Mouse (Mus musculus) layer of hippocampus, adult 2 months (tissue): ENCODE data around the gene Vsir. TPM values are rescaled to one million over a fixed set of nuclear protein-coding genes. Genes with fewer than 3 reads are reported as not detected.

Experiments
- DNase-seq, 2 experiments: peaks; one replicate each; pipeline ENCODE4 v3.0.0; 2022; ENCODE audit warnings: low spot score in 2 of 2
- H3K27ac ChIP-seq: fragments of 200-600 bp; 2 replicates; pipeline ENCODE4 v1.8.1; 2022
- H3K4me3 ChIP-seq: fragments of 200-600 bp; 2 replicates; pipeline ENCODE4 v1.8.1; 2022; ENCODE audit warnings: mild to moderate bottlenecking
- CTCF ChIP-seq: fragments of 200-600 bp; conservative IDR thresholded peaks from 2 replicates; pipeline ENCODE4 v1.8.1; 2022; ENCODE audit warnings: antibody characterized with exemption, mild to moderate bottlenecking, moderate library complexity
- total RNA-seq, 2 experiments: library from RNA; stranded (reverse); gene quantifications; 2 replicates each; pipeline ENCODE4 v1.2.3; 2021

Vsir gene
- total RNA-seq, 2 experiments from 2014 or later = 17.6 to 23.2 TPM

GRCm38 (mm10) chr10:60347768-60348610, 1.3 kb downstream of the Vsir start:
- H3K27ac ChIP-seq = peak overlapping the region; percentile 83; the same call in 1 of the 2 replicates
- no peak for DNase-seq
- peak overlapping the region; percentile 51 for H3K4me3 ChIP-seq
- no peak for TF ChIP-seq CTCF

GRCm38 (mm10) chr10:60349056-60349455, 2.4 kb downstream of the Vsir start:
- no peak overlapping the region; the same call in 1 of the 2 replicates for H3K4me3 ChIP-seq
- no peak for DNase-seq
- no peak for TF ChIP-seq CTCF
- H3K27ac ChIP-seq = peak overlapping the region; percentile 83; the same call in 1 of the 2 replicates

- H3K27ac ChIP-seq = peak overlapping the region; percentile 83; the same call in 1 of the 2 replicates
- DNase-seq = no peak
- TF ChIP-seq CTCF = no peak
- no peak overlapping the region; the same call in 1 of the 2 replicates for H3K4me3 ChIP-seq
Measured at GRCm38 (mm10) chr10:60349644-60350043, 3.0 kb downstream of the Vsir start.

GRCm38 (mm10) chr10:60350077-60350804, 3.6 kb downstream of the Vsir start:
- no peak for DNase-seq
- H3K4me3 ChIP-seq = peak overlapping the region; percentile 43
- no peak for TF ChIP-seq CTCF
- peak overlapping the region; percentile 83; the same call in 1 of the 2 replicates for H3K27ac ChIP-seq

- TF ChIP-seq CTCF = no peak
- DNase-seq = peak in 1 of 2 experiments; percentile 44
- Histone ChIP-seq H3K4me3 (peak overlapping the region; percentile 43), H3K27ac (no peak overlapping the region; the same call in 1 of the 2 replicates)
Measured at GRCm38 (mm10) chr10:60350805-60351167, 4.1 kb downstream of the Vsir start.

- no peak for DNase-seq
- TF ChIP-seq CTCF = no peak
- Histone ChIP-seq H3K27ac (0 out of 2 replicates have a peak overlapping the region, but pooled peaks have one; percentile 14), H3K4me3 (no peak overlapping the region; the same call in 1 of the 2 replicates)
Measured at GRCm38 (mm10) chr10:60351248-60351647, 4.6 kb downstream of the Vsir start.

GRCm38 (mm10) chr10:60351761-60352455, 5.3 kb downstream of the Vsir start:
- no peak for TF ChIP-seq CTCF
- 0 out of 2 replicates have a peak overlapping the region, but pooled peaks have one; percentile 14 for H3K27ac ChIP-seq
- no peak overlapping the region; the same call in 1 of the 2 replicates for H3K4me3 ChIP-seq
- DNase-seq = no peak

GRCm38 (mm10) chr10:60353241-60354002, 6.8 kb downstream of the Vsir start:
- TF ChIP-seq CTCF = no peak
- no peak for DNase-seq
- no peak overlapping the region for H3K27ac ChIP-seq
- no peak overlapping the region for H3K4me3 ChIP-seq

- no peak for DNase-seq
- TF ChIP-seq CTCF = no peak
- no peak overlapping the region for H3K4me3 ChIP-seq
- no peak overlapping the region for H3K27ac ChIP-seq
Measured at GRCm38 (mm10) chr10:60354003-60354325, 7.3 kb downstream of the Vsir start.

- Histone ChIP-seq H3K27ac (no peak overlapping the region), H3K4me3 (no peak overlapping the region)
- no peak for TF ChIP-seq CTCF
- DNase-seq = no peak
Measured at GRCm38 (mm10) chr10:60354881-60355677, 8.4 kb downstream of the Vsir start.

- no peak overlapping the region for H3K27ac ChIP-seq
- no peak for DNase-seq
- no peak for TF ChIP-seq CTCF
- no peak overlapping the region for H3K4me3 ChIP-seq
Measured at GRCm38 (mm10) chr10:60357441-60357840, 10.8 kb downstream of the Vsir start.
